Mouse (Mus musculus): ENCODE data around the gene Rgsl1.

GRCm38 (mm10) chr1:153750054-153750453, 93.9 kb downstream of the Rgsl1 start:
- TF ChIP-seq CTCF (conservative IDR thresholded peaks at IDR 0.05; ENCODE audit: insufficient read depth, insufficient read length, low read depth, low read length) (no peak), POLR2A (IDR thresholded peaks at IDR 0.05; ENCODE audit: low read depth, low read length) (no peak)
